In genomic region chr6:8958081-8958919, GRCm38 (mm10) we compare ENCODE assay signal across 10 mouse cellular contexts. TPM values are rescaled to one million over a fixed set of nuclear protein-coding genes. Genes with fewer than 3 reads are reported as not detected.
DNase-seq lines count a peak whose midpoint lies in the region; ATAC-seq and TF ChIP-seq lines count a peak whose summit lies in the region.
"Had no signal": no experiment of that assay in that cellular context is flagged by ENCODE, and none has a peak within 500 bp of the region (broad histone marks: within the 10 kb centered on the region; RNA-seq: fewer than 3 reads in every experiment).

No protein-coding gene starts in this region.

- no peak overlapping the region for H3K4me2 ChIP-seq in lung, postnatal 0 days (replicated peaks; ENCODE audit: low read depth, low read length)
- peak overlapping the region; percentile 57 for H3K4me2 ChIP-seq in midbrain, embryonic 12.5 days (replicated peaks)

- no peak for ATAC-seq in lung, postnatal 0 days
- ATAC-seq in midbrain, embryonic 12.5 days (ENCODE audit: low FRiP score, low read depth), result peak; percentile 75

- no peak overlapping the region for H3K27ac ChIP-seq in lung, postnatal 0 days (ENCODE audit: low read length)
- no peak overlapping the region for H3K27ac ChIP-seq in midbrain, embryonic 12.5 days (replicated peaks)

- TF ChIP-seq CTCF in lung, postnatal 0 days (IDR thresholded peaks at IDR 0.05), result 0 out of 2 replicates have a peak, but pooled peaks have one; percentile 9
- no peak for TF ChIP-seq CTCF in lung, adult 2 months (IDR thresholded peaks at IDR 0.05; ENCODE audit: insufficient read depth, low read length)

- H3K4me3 ChIP-seq in lung, postnatal 0 days (ENCODE audit: low read depth, low read length), result no peak overlapping the region
- peak overlapping the region; percentile 31 for H3K4me3 ChIP-seq in midbrain, embryonic 12.5 days
- no peak overlapping the region for H3K4me3 ChIP-seq in lung, adult 2 months (replicated peaks; ENCODE audit: extremely low read depth, low read depth, low read length)
- H3K4me3 ChIP-seq: erythroblast, embryonic 14.5 days; megakaryocyte, embryonic 14.5 days had no signal

- peaks cover 23% of the 10 kb centered on the region; the same call in 1 of the 2 replicates for H3K27me3 ChIP-seq in lung, postnatal 0 days (replicated peaks; ENCODE audit: insufficient read depth, low read length)
- peaks cover 42% of the 10 kb centered on the region for H3K27me3 ChIP-seq in midbrain, embryonic 12.5 days

- TF ChIP-seq EP300 in lung, postnatal 0 days (IDR thresholded peaks at IDR 0.05), result no peak

- intact Hi-C loops in heart, postnatal 10 days (cut with DNase I), result no loop called here

- no peaks in the 10 kb centered on the region for H3K36me3 ChIP-seq in lung, postnatal 0 days (ENCODE audit: insufficient read depth, low read length)
- H3K36me3 ChIP-seq in midbrain, embryonic 12.5 days, result no peaks in the 10 kb centered on the region

- no peak for TF ChIP-seq POLR2A in lung, adult 2 months (IDR thresholded peaks at IDR 0.05; ENCODE audit: borderline replicate concordance, extremely low read depth, low read depth, low read length)

- no peaks in the 10 kb centered on the region for H3K4me1 ChIP-seq in lung, postnatal 0 days (ENCODE audit: insufficient read depth, low read depth, low read length)
- peaks cover 26% of the 10 kb centered on the region for H3K4me1 ChIP-seq in midbrain, embryonic 12.5 days
- H3K4me1 ChIP-seq in lung, adult 2 months (ENCODE audit: control insufficient read depth, insufficient read depth, low read length), result no peaks in the 10 kb centered on the region
- H3K4me1 ChIP-seq: megakaryocyte, embryonic 14.5 days had no signal

- no peaks in the 10 kb centered on the region for H3K9me3 ChIP-seq in lung, postnatal 0 days (ENCODE audit: low read length)
- H3K9me3 ChIP-seq in midbrain, embryonic 12.5 days, result no peaks in the 10 kb centered on the region

- no peak overlapping the region for H3K9ac ChIP-seq in lung, postnatal 0 days (replicated peaks; ENCODE audit: low read depth)
- 0 out of 2 replicates have a peak overlapping the region, but pooled peaks have one; percentile 4 for H3K9ac ChIP-seq in midbrain, embryonic 12.5 days (replicated peaks)

- DNase-seq in adrenal gland, adult 2 months, result peak; percentile 25
- no peak for DNase-seq in adrenal gland, adult 8-10 months
- no peak for DNase-seq in lung, postnatal 0 days (ENCODE audit: low spot score)
- DNase-seq in lung, adult 18-20 months, result no peak
- DNase-seq in heart, postnatal 10 days, result peak; percentile 8 to 11
- DNase-seq in lung, adult 2 months, result no peak
- DNase-seq in gastrocnemius, postnatal 10 days, result no peak

- WGBS in lung, postnatal 0 days, result 5% methylated on average over 28 of the region's 28 CpGs
- WGBS in midbrain, embryonic 12.5 days, result 1% methylated on average over 28 of the region's 28 CpGs
- 7% methylated on average over 28 of the region's 28 CpGs for WGBS in lung, adult 2 months

RNA-seq across cellular contexts. Expression of gene Nxph1, which starts 10.1 kb away (rescaled TPM):
- total RNA-seq in adrenal gland, adult 2 months (2021), result under 1 TPM in 1 of 2 experiments, not detected in 1; 0.52 TPM
- 0.39 and 0.70 TPM in 2 replicates for polyA plus RNA-seq in adrenal gland, adult 2 months (2012; rRNA removed)
- under 1 TPM; 0.22 to 0.77 (median 0.39) TPM for total RNA-seq in adrenal gland, adult 8-10 months (2022)
- not detected in 2 replicates for polyA plus RNA-seq in lung, postnatal 0 days (2015; fragmentation: Nextera tagmentation; extraction: Ambion mirVana)
- total RNA-seq in heart, postnatal 10 days (2021), result not detected
- polyA plus RNA-seq in midbrain, embryonic 12.5 days (2016; fragmentation: Nextera tagmentation; extraction: Ambion mirVana), result 15.7 and 16.5 TPM in 2 replicates
- 0.12 and 0.13 TPM in 2 replicates for polyA plus RNA-seq in lung, adult 2 months (2012; rRNA removed)
- under 1 TPM in 1 of 2 experiments, not detected in 1; 0.09 TPM for total RNA-seq in gastrocnemius, postnatal 10 days (2021)
- polyA plus RNA-seq: erythroblast, embryonic 14.5 days had no signal

Comparison
In these comparisons a context has a peak if more than half of its experiments do, and no peak if none do; other contexts are left out.
1. DNase-seq: peak in adrenal gland, adult 2 months (single experiment) and heart, postnatal 10 days (2 of 2); none in adrenal gland, adult 8-10 months (single experiment), lung, postnatal 0 days (single experiment), lung, adult 18-20 months (0 of 2), lung, adult 2 months (single experiment) and gastrocnemius, postnatal 10 days (single experiment).